Mouse (Mus musculus) G1E (cell line): ENCODE results near the gene Cda. TPM values are rescaled to one million over a fixed set of nuclear protein-coding genes. Genes with fewer than 3 reads are reported as not detected.

Experiments
- ATAC-seq: 2 replicates; pipeline ENCODE4 v1.8.0; 2016; ENCODE audit warnings: mild to moderate bottlenecking; ENCODE audit not compliant: insufficient number of reproducible peaks, poor library complexity, low FRiP score, severe bottlenecking; ENCODE audit errors: extremely low read depth
- DNase-seq: peaks from one replicate; pipeline ENCODE4 v3.0.0; 2012; ENCODE audit warnings: low spot score
- H3K27me3 ChIP-seq: 2 replicates; pipeline ENCODE4 v1.6.1; 2012; ENCODE audit warnings: mild to moderate bottlenecking, low read length, inconsistent platforms; ENCODE audit not compliant: insufficient read depth
- H3K36me3 ChIP-seq: replicated peaks from 2 replicates; pipeline ENCODE3; 2012; ENCODE audit warnings: mild to moderate bottlenecking, inconsistent platforms
- H3K4me1 ChIP-seq: 2 replicates; pipeline ENCODE4 v1.6.1; 2012; ENCODE audit warnings: low read depth, low read length, inconsistent platforms, mixed read lengths; ENCODE audit not compliant: insufficient read depth
- H3K4me3 ChIP-seq: 2 replicates; pipeline ENCODE4 v1.5.1; 2012; ENCODE audit warnings: low read depth, mild to moderate bottlenecking, inconsistent platforms, low read length, moderate library complexity, mixed read lengths
- H3K9me3 ChIP-seq: replicated peaks from 2 replicates; pipeline ENCODE4 v1.6.1; 2012; ENCODE audit warnings: inconsistent platforms
- CTCF ChIP-seq: IDR thresholded peaks from 2 replicates; pipeline ENCODE4 v1.5.1; 2012; ENCODE audit warnings: low read depth, low read length, inconsistent platforms, mixed read lengths
- GATA1 ChIP-seq: IDR thresholded peaks from 2 replicates; pipeline ENCODE4 v1.6.1; 2012; ENCODE audit warnings: borderline replicate concordance, low read length, inconsistent platforms, mixed read lengths
- GATA2 ChIP-seq: IDR thresholded peaks from 2 replicates; pipeline ENCODE4 v1.6.1; 2012; ENCODE audit warnings: low read depth, low read length, inconsistent platforms, borderline replicate concordance
- POLR2AphosphoS5 ChIP-seq: IDR thresholded peaks from 2 replicates; pipeline ENCODE4 v1.6.1; 2012; ENCODE audit warnings: low read depth, low read length, inconsistent platforms; ENCODE audit not compliant: insufficient replicate concordance
- TAL1 ChIP-seq: conservative IDR thresholded peaks from 2 replicates; pipeline ENCODE4 v1.6.1; 2012; ENCODE audit warnings: low read depth, low read length, inconsistent platforms, mixed read lengths
- polyA plus RNA-seq: library from polyadenylated mRNA; stranded (reverse); fragments of >175 nt; gene quantifications from 2 replicates; pipeline ENCODE4 v1.2.3, GENCODE M21; 2012
- total RNA-seq, 2 experiments: library from RNA; stranded (forward) in 1 of 2; stranded (reverse) in 1 of 2; fragments of 200-1000 nt in 1 of 2; fragments of >200 nt in 1 of 2; fragmentation: Nextera tagmentation in 1 of 2; gene quantifications; 2 replicates each; pipeline ENCODE4 v1.2.3; 2014 to 2017

Cda gene
- total and polyA plus RNA-seq, 3 experiments, result not detected

DNA sequence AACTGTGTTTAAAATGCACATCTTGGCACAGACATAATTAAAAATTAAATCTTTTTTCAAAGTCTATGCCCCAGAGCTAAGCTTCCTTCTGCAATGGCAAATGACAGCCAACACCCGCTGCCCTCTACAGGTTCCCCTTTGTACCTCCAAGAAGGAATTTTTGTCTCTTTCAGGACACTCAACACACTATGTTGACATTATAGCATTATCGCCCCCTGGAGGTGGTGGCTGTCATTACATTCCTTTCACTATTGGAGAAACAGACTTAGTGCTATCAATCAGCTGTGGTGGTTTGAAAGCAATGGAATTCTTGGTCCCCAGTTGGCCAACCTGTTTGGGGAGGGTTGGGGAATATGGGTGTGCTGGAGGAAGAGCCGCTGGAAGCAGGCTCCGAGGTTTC is 27.8 kb downstream of the Cda start:
- no peaks in the 10 kb centered on the region for H3K36me3 ChIP-seq
- no peak for DNase-seq

DNA sequence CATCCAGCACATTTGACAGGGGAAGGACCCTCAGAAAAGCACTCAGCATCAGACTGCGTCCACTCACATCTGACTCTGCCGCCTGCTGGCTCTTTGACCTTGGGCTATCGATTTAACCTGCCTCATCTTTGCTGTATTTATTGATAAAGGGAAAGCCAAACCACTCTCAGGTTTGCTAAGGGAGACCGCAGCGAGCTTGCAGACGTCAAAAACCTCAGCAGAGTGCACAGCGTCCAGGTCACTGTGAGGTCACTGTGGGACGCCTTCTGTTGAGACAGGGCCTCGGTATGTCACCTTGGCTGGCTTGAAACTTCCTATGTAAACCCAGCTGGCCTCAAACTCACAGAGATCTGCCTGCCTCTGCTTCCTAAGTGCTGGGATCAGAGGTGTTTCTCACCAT is 30.5 kb downstream of the Cda start:
- Histone ChIP-seq H3K36me3 (no peaks in the 10 kb centered on the region), H3K27me3 (peaks cover 21% of the 10 kb centered on the region), H3K9me3 (no peaks in the 10 kb centered on the region), H3K4me1 (no peaks in the 10 kb centered on the region), H3K4me3 (no peak overlapping the region)
- DNase-seq, result no peak
- TF ChIP-seq TAL1, result no peak
- TF ChIP-seq GATA1, result no peak
- no peak for TF ChIP-seq CTCF
- TF ChIP-seq POLR2AphosphoS5, result no peak
- no peak for TF ChIP-seq GATA2
- ATAC-seq, result no peak

More for the DNA sequence above, 27.8 kb downstream of the Cda start:
- Histone ChIP-seq H3K4me1 (no peaks in the 10 kb centered on the region), H3K9me3 (no peaks in the 10 kb centered on the region), H3K27me3 (peaks cover 16% of the 10 kb centered on the region), H3K4me3 (no peak overlapping the region)
- no peak for ATAC-seq
- TF ChIP-seq CTCF, result 0 out of 2 replicates have a peak, but pooled peaks have one; percentile 33
- no peak for TF ChIP-seq POLR2AphosphoS5
- TF ChIP-seq TAL1, result no peak
- no peak for TF ChIP-seq GATA1
- no peak for TF ChIP-seq GATA2

DNA sequence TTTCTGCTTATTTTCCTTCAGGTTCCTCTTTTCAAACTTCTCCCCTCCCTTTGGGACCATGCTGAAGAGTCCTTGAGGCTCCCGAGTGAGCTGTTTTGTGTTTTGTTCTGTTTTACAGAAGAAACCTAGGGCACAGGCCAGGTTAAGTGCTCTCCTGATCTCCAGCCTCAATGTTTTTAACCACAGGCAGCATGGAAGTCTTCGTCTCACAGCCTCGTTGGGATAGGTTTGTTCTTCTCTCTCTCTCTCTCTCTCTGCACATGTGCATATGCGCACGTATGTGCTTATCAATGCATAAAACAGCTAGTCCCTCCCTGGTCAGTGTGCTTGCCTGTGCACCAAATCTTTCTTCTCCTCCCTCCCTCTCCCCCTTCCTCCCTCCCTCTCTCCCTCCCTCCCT is 30.9 kb downstream of the Cda start:
- H3K9me3 ChIP-seq, result no peaks in the 10 kb centered on the region
- TF ChIP-seq GATA2, result no peak
- TF ChIP-seq POLR2AphosphoS5, result no peak
- no peak for TF ChIP-seq TAL1
- no peak for TF ChIP-seq GATA1
- no peak for TF ChIP-seq CTCF
- H3K27me3 ChIP-seq, result peaks cover 23% of the 10 kb centered on the region
- no peak overlapping the region for H3K4me3 ChIP-seq
- no peaks in the 10 kb centered on the region for H3K36me3 ChIP-seq
- ATAC-seq (no peak), DNase-seq (no peak)
- no peaks in the 10 kb centered on the region for H3K4me1 ChIP-seq

DNA sequence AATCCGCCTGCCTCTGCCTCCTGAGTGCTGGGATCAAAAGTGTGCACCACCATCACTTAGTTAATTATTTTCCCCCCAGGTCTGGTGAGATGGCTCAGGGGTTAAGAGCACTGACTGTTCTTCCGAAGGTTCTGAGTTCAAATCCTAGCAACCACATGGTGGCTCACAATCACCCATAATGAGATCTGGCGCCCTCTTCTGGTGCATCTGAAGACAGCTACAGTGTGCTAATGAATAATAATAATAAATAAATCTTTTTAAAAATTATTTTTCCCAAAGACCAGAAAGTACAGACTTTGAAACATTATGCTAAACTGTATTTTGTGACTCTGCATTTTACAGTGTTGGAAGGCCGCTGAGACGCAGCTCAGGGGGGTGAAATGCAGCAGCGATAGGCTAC is 32.1 kb downstream of the Cda start:
- Histone ChIP-seq H3K36me3 (no peaks in the 10 kb centered on the region), H3K27me3 (peaks cover 23% of the 10 kb centered on the region), H3K9me3 (no peaks in the 10 kb centered on the region), H3K4me3 (no peak overlapping the region), H3K4me1 (no peaks in the 10 kb centered on the region)
- ATAC-seq, result no peak
- TF ChIP-seq POLR2AphosphoS5 (no peak), CTCF (no peak), GATA1 (no peak), GATA2 (no peak), TAL1 (no peak)
- no peak for DNase-seq

DNA sequence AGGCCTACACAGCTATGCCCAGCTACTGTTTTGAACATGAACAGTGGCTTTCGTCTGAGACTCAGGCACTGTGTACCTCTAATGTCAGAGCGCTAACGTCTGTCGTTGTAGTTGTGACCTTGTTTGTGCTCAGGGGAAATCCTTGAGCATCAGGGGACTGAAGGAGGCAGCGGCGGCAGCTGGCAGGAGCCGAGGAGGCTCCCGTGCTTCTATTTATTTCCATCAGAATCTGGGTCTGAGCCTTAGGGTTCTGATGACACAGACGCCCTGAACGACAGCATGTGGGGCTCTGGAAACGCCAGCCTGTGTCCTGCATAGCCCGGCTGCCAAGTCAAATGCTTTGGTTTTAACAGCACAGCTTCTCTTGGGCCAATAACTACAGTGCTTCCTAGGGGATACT is 32.8 kb downstream of the Cda start:
- Histone ChIP-seq H3K4me1 (no peaks in the 10 kb centered on the region), H3K27me3 (peaks cover 19% of the 10 kb centered on the region), H3K4me3 (no peak overlapping the region), H3K36me3 (no peaks in the 10 kb centered on the region), H3K9me3 (no peaks in the 10 kb centered on the region)
- TF ChIP-seq TAL1 (no peak), CTCF (no peak), GATA1 (no peak), GATA2 (no peak), POLR2AphosphoS5 (no peak)
- ATAC-seq (no peak), DNase-seq (no peak)

DNA sequence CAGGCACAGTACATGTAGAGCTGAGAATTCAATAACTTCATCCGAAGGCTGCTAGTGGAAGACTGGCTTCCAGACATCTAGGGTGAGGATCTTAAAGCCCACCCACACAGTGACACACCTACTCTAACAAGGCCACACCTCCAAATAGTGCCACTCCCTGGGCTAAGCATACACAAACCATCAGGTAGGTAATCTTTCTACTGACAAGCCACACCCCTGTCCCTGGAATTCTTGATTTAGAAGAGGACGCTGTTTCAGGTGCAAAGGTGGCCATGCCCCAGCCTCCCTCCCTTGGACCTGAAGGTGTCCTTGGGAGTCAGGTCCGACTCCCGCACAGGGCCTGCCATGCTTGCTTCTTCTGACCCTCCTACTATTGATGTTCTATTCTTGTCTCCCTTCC is 34.7 kb downstream of the Cda start:
- DNase-seq, result no peak
- Histone ChIP-seq H3K9me3 (peaks cover 2% of the 10 kb centered on the region; the same call in 1 of the 2 replicates), H3K4me3 (no peak overlapping the region), H3K27me3 (peaks cover 19% of the 10 kb centered on the region), H3K4me1 (no peaks in the 10 kb centered on the region), H3K36me3 (no peaks in the 10 kb centered on the region)
- TF ChIP-seq TAL1, result no peak
- TF ChIP-seq GATA2, result no peak
- TF ChIP-seq GATA1, result no peak
- no peak for TF ChIP-seq CTCF
- TF ChIP-seq POLR2AphosphoS5, result no peak
- no peak for ATAC-seq
